Mouse (Mus musculus): Measurements from ENCODE around the gene Olfr1391. TPM values are rescaled to one million over a fixed set of nuclear protein-coding genes. Genes with fewer than 3 reads are reported as not detected.
"Not testable (repeated sequence)": the region's sequence is repeated elsewhere in the genome, so short reads cannot be mapped to it uniquely, and the experiment has no call there.

The Olfr1391 gene
- polyA plus RNA-seq, 1 experiment from 2014 or later: not detected

- no peak within 1 kb of the TSS for H3K9ac ChIP-seq (ENCODE audit: low read length)
- H3K4me2 ChIP-seq (replicated peaks; ENCODE audit: low read depth): no peak within 1 kb of the TSS
- TF ChIP-seq CTCF (IDR thresholded peaks at IDR 0.05; ENCODE audit: low read depth): no peak
- TF ChIP-seq EP300 (optimal IDR thresholded peaks at IDR 0.05): no peak
- H3K4me3 ChIP-seq (ENCODE audit: low read depth, low read length): no peak within 1 kb of the TSS
- no peaks in the 10 kb centered on the region for H3K4me1 ChIP-seq (replicated peaks; ENCODE audit: control insufficient read depth, insufficient read depth)
- H3K27ac ChIP-seq (replicated peaks): no peak within 1 kb of the TSS
- H3K9me3 ChIP-seq (ENCODE audit: control insufficient read depth, low read length): no peaks in the 10 kb centered on the region
- no peaks in the 10 kb centered on the region for H3K36me3 ChIP-seq (ENCODE audit: control insufficient read depth, insufficient read depth, low read length)
- no peak for DNase-seq (ENCODE audit: low spot score)
- no peaks in the 10 kb centered on the region for H3K27me3 ChIP-seq (ENCODE audit: control insufficient read depth, insufficient read depth, low read length)
- ATAC-seq (ENCODE audit: low FRiP score, low TSS enrichment): no peak
Observed at GRCm38 (mm10) chr11:49304441-49304840, 18.1 kb upstream of the Olfr1391 start, which contains the start of gene Olfr10. TSS of gene Olfr10 (plus strand) at chr11:49304741.

GRCm38 (mm10) chr11:49308547-49308946 is 14.0 kb upstream of the Olfr1391 start:
- not testable (repeated sequence) for H3K4me3 ChIP-seq (ENCODE audit: low read depth, low read length); H3K36me3 ChIP-seq (ENCODE audit: control insufficient read depth, insufficient read depth, low read length); H3K4me1 ChIP-seq (replicated peaks; ENCODE audit: control insufficient read depth, insufficient read depth); ATAC-seq (ENCODE audit: low FRiP score, low TSS enrichment); DNase-seq (ENCODE audit: low spot score); H3K9ac ChIP-seq (ENCODE audit: low read length); H3K27ac ChIP-seq (replicated peaks); H3K9me3 ChIP-seq (ENCODE audit: control insufficient read depth, low read length); H3K4me2 ChIP-seq (replicated peaks; ENCODE audit: low read depth); H3K27me3 ChIP-seq (ENCODE audit: control insufficient read depth, insufficient read depth, low read length)
- 70% methylated on average over 5 of the region's 5 CpGs for WGBS

- Histone ChIP-seq H3K4me1 (replicated peaks; ENCODE audit: control insufficient read depth, insufficient read depth) (no peaks in the 10 kb centered on the region), H3K4me3 (ENCODE audit: low read depth, low read length) (no peak overlapping the region), H3K4me2 (replicated peaks; ENCODE audit: low read depth) (no peak overlapping the region), H3K9me3 (ENCODE audit: control insufficient read depth, low read length) (no peaks in the 10 kb centered on the region), H3K9ac (ENCODE audit: low read length) (no peak overlapping the region), H3K27me3 (ENCODE audit: control insufficient read depth, insufficient read depth, low read length) (no peaks in the 10 kb centered on the region), H3K27ac (replicated peaks) (no peak overlapping the region), H3K36me3 (ENCODE audit: control insufficient read depth, insufficient read depth, low read length) (no peaks in the 10 kb centered on the region)
- DNase-seq (ENCODE audit: low spot score): no peak
- no peak for TF ChIP-seq EP300 (optimal IDR thresholded peaks at IDR 0.05)
- TF ChIP-seq CTCF (IDR thresholded peaks at IDR 0.05; ENCODE audit: low read depth): no peak
- 76% methylated on average over 3 of the region's 3 CpGs for WGBS
- no peak for ATAC-seq (ENCODE audit: low FRiP score, low TSS enrichment)
Observed at GRCm38 (mm10) chr11:49326726-49327125, 4.2 kb downstream of the Olfr1391 start.

- WGBS: 53% methylated on average over 1 of the region's 1 CpGs
- Histone ChIP-seq H3K9ac (ENCODE audit: low read length) (no peak overlapping the region), H3K4me2 (replicated peaks; ENCODE audit: low read depth) (no peak overlapping the region), H3K36me3 (ENCODE audit: control insufficient read depth, insufficient read depth, low read length) (no peaks in the 10 kb centered on the region), H3K27ac (replicated peaks) (no peak overlapping the region), H3K4me1 (replicated peaks; ENCODE audit: control insufficient read depth, insufficient read depth) (no peaks in the 10 kb centered on the region), H3K27me3 (ENCODE audit: control insufficient read depth, insufficient read depth, low read length) (no peaks in the 10 kb centered on the region), H3K9me3 (ENCODE audit: control insufficient read depth, low read length) (no peaks in the 10 kb centered on the region), H3K4me3 (ENCODE audit: low read depth, low read length) (no peak overlapping the region)
- no peak for DNase-seq (ENCODE audit: low spot score)
- ATAC-seq (ENCODE audit: low FRiP score, low TSS enrichment): no peak
- no peak for TF ChIP-seq CTCF (IDR thresholded peaks at IDR 0.05; ENCODE audit: low read depth)
- TF ChIP-seq EP300 (optimal IDR thresholded peaks at IDR 0.05): no peak
Observed at GRCm38 (mm10) chr11:49329686-49330085, 7.1 kb downstream of the Olfr1391 start.

GRCm38 (mm10) chr11:49334888-49335287 is 12.3 kb downstream of the Olfr1391 start, which contains the start of gene Olfr1390:
TSS of gene Olfr1390 (plus strand) at chr11:49335188.
- Histone ChIP-seq H3K4me2 (replicated peaks; ENCODE audit: low read depth) (no peak within 1 kb of the TSS), H3K27ac (replicated peaks) (no peak within 1 kb of the TSS), H3K9ac (ENCODE audit: low read length) (no peak within 1 kb of the TSS), H3K27me3 (ENCODE audit: control insufficient read depth, insufficient read depth, low read length) (no peaks in the 10 kb centered on the region), H3K4me1 (replicated peaks; ENCODE audit: control insufficient read depth, insufficient read depth) (no peaks in the 10 kb centered on the region), H3K9me3 (ENCODE audit: control insufficient read depth, low read length) (no peaks in the 10 kb centered on the region), H3K4me3 (ENCODE audit: low read depth, low read length) (no peak within 1 kb of the TSS), H3K36me3 (ENCODE audit: control insufficient read depth, insufficient read depth, low read length) (no peaks in the 10 kb centered on the region)
- TF ChIP-seq EP300 (optimal IDR thresholded peaks at IDR 0.05) (no peak), CTCF (IDR thresholded peaks at IDR 0.05; ENCODE audit: low read depth) (no peak)
- DNase-seq (ENCODE audit: low spot score) (no peak), ATAC-seq (ENCODE audit: low FRiP score, low TSS enrichment) (no peak)
- WGBS: 74% methylated on average over 1 of the region's 1 CpGs

GRCm38 (mm10) chr11:49337150-49337832 is 14.7 kb downstream of the Olfr1391 start:
- 59% methylated on average over 4 of the region's 4 CpGs for WGBS
- no peaks in the 10 kb centered on the region for H3K27me3 ChIP-seq (ENCODE audit: control insufficient read depth, insufficient read depth, low read length)
- DNase-seq (ENCODE audit: low spot score) (no peak), ATAC-seq (ENCODE audit: low FRiP score, low TSS enrichment) (no peak)
- no peak overlapping the region for H3K4me2 ChIP-seq (replicated peaks; ENCODE audit: low read depth)
- H3K4me3 ChIP-seq (ENCODE audit: low read depth, low read length): no peak overlapping the region
- H3K9me3 ChIP-seq (ENCODE audit: control insufficient read depth, low read length): no peaks in the 10 kb centered on the region
- H3K36me3 ChIP-seq (ENCODE audit: control insufficient read depth, insufficient read depth, low read length): no peaks in the 10 kb centered on the region
- no peak overlapping the region for H3K27ac ChIP-seq (replicated peaks)
- no peak overlapping the region for H3K9ac ChIP-seq (ENCODE audit: low read length)
- TF ChIP-seq EP300 (optimal IDR thresholded peaks at IDR 0.05) (no peak), CTCF (IDR thresholded peaks at IDR 0.05; ENCODE audit: low read depth) (no peak)
- no peaks in the 10 kb centered on the region for H3K4me1 ChIP-seq (replicated peaks; ENCODE audit: control insufficient read depth, insufficient read depth)

Other genes with a start within 250 kb of the Olfr1391 start
- gene Ifi47, start 246.2 kb upstream of the Olfr1391 start, polyA plus RNA-seq (2015; fragmentation: Nextera tagmentation; extraction: Ambion mirVana): 10.1 and 12.7 TPM in 2 replicates
- 0.11 TPM in 1 of 2 replicates, not detected in the other for gene Olfr1396, start 207.9 kb upstream of the Olfr1391 start, polyA plus RNA-seq (2015; fragmentation: Nextera tagmentation; extraction: Ambion mirVana)
- gene Olfr1395, start 180.5 kb upstream of the Olfr1391 start, polyA plus RNA-seq (2015; fragmentation: Nextera tagmentation; extraction: Ambion mirVana): not detected in 2 replicates
- gene Olfr1394, start 168.4 kb upstream of the Olfr1391 start, polyA plus RNA-seq (2015; fragmentation: Nextera tagmentation; extraction: Ambion mirVana): not detected in 2 replicates
- gene Btnl9, start 135.6 kb upstream of the Olfr1391 start, polyA plus RNA-seq (2015; fragmentation: Nextera tagmentation; extraction: Ambion mirVana): 0.31 and 0.44 TPM in 2 replicates
- 9.9 and 10.0 TPM in 2 replicates for gene Zfp62, start 119.5 kb upstream of the Olfr1391 start, polyA plus RNA-seq (2015; fragmentation: Nextera tagmentation; extraction: Ambion mirVana)
- 42.7 and 43.4 TPM in 2 replicates for gene Mgat1, start 78.6 kb upstream of the Olfr1391 start, polyA plus RNA-seq (2015; fragmentation: Nextera tagmentation; extraction: Ambion mirVana)
- not detected in 2 replicates for gene Olfr1393, start 44.4 kb upstream of the Olfr1391 start, polyA plus RNA-seq (2015; fragmentation: Nextera tagmentation; extraction: Ambion mirVana)
- gene Olfr1392, start 37.5 kb upstream of the Olfr1391 start, polyA plus RNA-seq (2015; fragmentation: Nextera tagmentation; extraction: Ambion mirVana): 0.10 TPM in 1 of 2 replicates, not detected in the other
- not detected in 2 replicates for gene Olfr10, start 18.0 kb upstream of the Olfr1391 start, polyA plus RNA-seq (2015; fragmentation: Nextera tagmentation; extraction: Ambion mirVana)
- not detected in 2 replicates for gene Olfr1390, start 12.4 kb downstream of the Olfr1391 start, polyA plus RNA-seq (2015; fragmentation: Nextera tagmentation; extraction: Ambion mirVana)
- gene Olfr1389, start 100.3 kb downstream of the Olfr1391 start, polyA plus RNA-seq (2015; fragmentation: Nextera tagmentation; extraction: Ambion mirVana): not detected in 2 replicates
- 0.08 TPM in 1 of 2 replicates, not detected in the other for gene Olfr1388, start 113.9 kb downstream of the Olfr1391 start, polyA plus RNA-seq (2015; fragmentation: Nextera tagmentation; extraction: Ambion mirVana)
- 0.07 TPM in 1 of 2 replicates, not detected in the other for gene Olfr1387, start 132.6 kb downstream of the Olfr1391 start, polyA plus RNA-seq (2015; fragmentation: Nextera tagmentation; extraction: Ambion mirVana)
- not detected in 2 replicates for gene Olfr1386, start 142.3 kb downstream of the Olfr1391 start, polyA plus RNA-seq (2015; fragmentation: Nextera tagmentation; extraction: Ambion mirVana)
- gene Olfr1385, start 166.3 kb downstream of the Olfr1391 start, polyA plus RNA-seq (2015; fragmentation: Nextera tagmentation; extraction: Ambion mirVana): not detected in 2 replicates
- 0.06 TPM in 1 of 2 replicates, not detected in the other for gene Olfr1384, start 184.0 kb downstream of the Olfr1391 start, polyA plus RNA-seq (2015; fragmentation: Nextera tagmentation; extraction: Ambion mirVana)
- 0.02 TPM in 1 of 2 replicates, not detected in the other for gene Olfr1383, start 196.9 kb downstream of the Olfr1391 start, polyA plus RNA-seq (2015; fragmentation: Nextera tagmentation; extraction: Ambion mirVana)
- not detected in 2 replicates for gene Olfr1382, start 205.5 kb downstream of the Olfr1391 start, polyA plus RNA-seq (2015; fragmentation: Nextera tagmentation; extraction: Ambion mirVana)
- not detected in 2 replicates for gene Olfr1381, start 220.7 kb downstream of the Olfr1391 start, polyA plus RNA-seq (2015; fragmentation: Nextera tagmentation; extraction: Ambion mirVana)
- gene Olfr1380, start 234.1 kb downstream of the Olfr1391 start, polyA plus RNA-seq (2015; fragmentation: Nextera tagmentation; extraction: Ambion mirVana): not detected in 2 replicates